Mouse (Mus musculus) liver, embryonic 14.5 days (tissue): Measurements from ENCODE around the gene Lamtor4.

Experiments used
- CTCF ChIP-seq: IDR thresholded peaks from 2 replicates; pipeline ENCODE4 v1.5.1; 2016; ENCODE audit warnings: antibody characterized with exemption, low read depth, control low read depth
- EP300 ChIP-seq: IDR thresholded peaks from 2 replicates; pipeline ENCODE4 v1.6.1; 2016; ENCODE audit warnings: antibody characterized with exemption, low read depth

- no peak for TF ChIP-seq EP300
- TF ChIP-seq CTCF, result no peak
Observed at GRCm38 (mm10) chr5:138265712-138266111, 10.4 kb downstream of the Lamtor4 start.
